Mouse (Mus musculus) fat pad, adult 2 months (tissue): ENCODE data around the gene Dph1.
"Not testable (repeated sequence)": the region's sequence is repeated elsewhere in the genome, so short reads cannot be mapped to it uniquely, and the experiment has no call there.

ENCODE experiments used
- DNase-seq: peaks from one replicate; pipeline ENCODE4 v3.0.0-alpha.2; 2011; ENCODE audit warnings: low read depth, low spot score; ENCODE audit errors: extremely low read depth

Gene Dph1

GRCm38 (mm10) chr11:75174574-75174973 lies 16.5 kb downstream of the Dph1 start:
- not testable (repeated sequence) for DNase-seq

GRCm38 (mm10) chr11:75173799-75174165 lies 17.3 kb downstream of the Dph1 start:
- no peak for DNase-seq

GRCm38 (mm10) chr11:75173095-75173798 lies 17.8 kb downstream of the Dph1 start:
- no peak for DNase-seq

- DNase-seq, result no peak
Measured at GRCm38 (mm10) chr11:75172151-75173094, 18.6 kb downstream of the Dph1 start.

GRCm38 (mm10) chr11:75171186-75171865 lies 19.7 kb downstream of the Dph1 start:
- DNase-seq, result no peak

GRCm38 (mm10) chr11:75170136-75170751 lies 20.8 kb downstream of the Dph1 start:
- no peak for DNase-seq

GRCm38 (mm10) chr11:75169405-75170080 lies 21.5 kb downstream of the Dph1 start, which contains the start of gene Hic1:
Gene Hic1, minus strand, starts transcription at chr11:75169519.
- DNase-seq, result no peak

- DNase-seq, result no peak
Measured at GRCm38 (mm10) chr11:75168590-75169361, 22.3 kb downstream of the Dph1 start.

GRCm38 (mm10) chr11:75167643-75168589 lies 23.1 kb downstream of the Dph1 start:
- DNase-seq, result no peak

GRCm38 (mm10) chr11:75166861-75167642 lies 24.0 kb downstream of the Dph1 start:
- no peak for DNase-seq

GRCm38 (mm10) chr11:75166193-75166842 lies 24.7 kb downstream of the Dph1 start:
- no peak for DNase-seq

GRCm38 (mm10) chr11:75165441-75166192 lies 25.4 kb downstream of the Dph1 start:
- no peak for DNase-seq

- DNase-seq, result no peak
Measured at GRCm38 (mm10) chr11:75164750-75165149, 26.3 kb downstream of the Dph1 start.

- no peak for DNase-seq
Measured at GRCm38 (mm10) chr11:75164051-75164450, 27.0 kb downstream of the Dph1 start.

- no peak for DNase-seq
Measured at GRCm38 (mm10) chr11:75163379-75163778, 27.7 kb downstream of the Dph1 start.

- DNase-seq, result no peak
Measured at GRCm38 (mm10) chr11:75162591-75163080, 28.4 kb downstream of the Dph1 start.
